Mouse (Mus musculus): ENCODE data around the gene Traf7.

DNA sequence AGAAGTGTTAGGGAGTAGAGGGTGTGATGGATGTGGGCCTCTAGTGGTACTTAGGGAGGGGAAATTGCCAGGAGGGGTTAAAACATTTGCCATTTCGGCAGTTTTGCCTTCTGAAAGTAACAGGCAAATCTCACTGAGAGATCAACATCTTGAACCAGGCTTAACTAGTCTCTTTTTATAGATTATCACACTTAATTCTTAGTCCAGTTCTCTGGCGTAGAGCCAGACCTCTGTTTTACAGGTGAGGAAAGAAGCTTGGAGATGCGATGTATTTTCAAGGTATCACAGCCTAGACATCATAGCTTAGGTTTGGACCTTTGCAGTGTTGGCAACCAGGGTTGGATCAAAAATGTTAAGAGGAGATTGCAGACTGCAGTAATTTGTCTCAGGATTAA is 23.3 kb upstream of the Traf7 start:
- TF ChIP-seq POLR2A (IDR thresholded peaks at IDR 0.05; ENCODE audit: insufficient read length, low read depth) (no peak), MYOD1 (IDR thresholded peaks at IDR 0.05; ENCODE audit: control insufficient read depth in 1 of 3, insufficient read length in 2 of 3, low read depth in 2 of 3) (no peak), MYOG (IDR thresholded peaks at IDR 0.05; ENCODE audit: control insufficient read depth in 1 of 3, insufficient read depth in 1 of 3, insufficient read length in 2 of 3, low read depth in 2 of 3) (no peak), CEBPB (IDR thresholded peaks at IDR 0.05; ENCODE audit: insufficient read depth, poor library complexity, severe bottlenecking) (no peak), E2F4 (IDR thresholded peaks at IDR 0.05; ENCODE audit: insufficient read depth) (no peak), MAX (IDR thresholded peaks at IDR 0.05; ENCODE audit: low read depth) (no peak)

All from myocyte (in vitro differentiated cells).